In genomic region chr16:33996030-33996429, GRCm38 (mm10) we compare ENCODE assay signal across 8 mouse cellular contexts. TPM values are rescaled to one million over a fixed set of nuclear protein-coding genes. Genes with fewer than 3 reads are reported as not detected.
DNase-seq lines count a peak whose midpoint lies in the region; ATAC-seq and TF ChIP-seq lines count a peak whose summit lies in the region.

No protein-coding gene starts in this region.

- H3K27ac ChIP-seq in intestine, embryonic 14.5 days (ENCODE audit: low read depth): no peak overlapping the region
- H3K27ac ChIP-seq in intestine, embryonic 15.5 days: no peak overlapping the region
- H3K27ac ChIP-seq in midbrain, embryonic 14.5 days (replicated peaks; ENCODE audit: low read depth, low read length): no peak overlapping the region
- no peak overlapping the region for H3K27ac ChIP-seq in thymus, adult 2 months (ENCODE audit: control insufficient read depth, insufficient read depth, low read length)

- no peak overlapping the region for H3K4me2 ChIP-seq in intestine, embryonic 14.5 days (ENCODE audit: low read length)
- H3K4me2 ChIP-seq in intestine, embryonic 15.5 days (replicated peaks): no peak overlapping the region
- H3K4me2 ChIP-seq in midbrain, embryonic 14.5 days (ENCODE audit: low read length): no peak overlapping the region

- no peaks in the 10 kb centered on the region for H3K36me3 ChIP-seq in intestine, embryonic 14.5 days (ENCODE audit: control insufficient read depth, insufficient read depth, low read length)
- no peaks in the 10 kb centered on the region for H3K36me3 ChIP-seq in intestine, embryonic 15.5 days
- no peaks in the 10 kb centered on the region for H3K36me3 ChIP-seq in C2C12 (ENCODE audit: control insufficient read depth, insufficient read depth)
- H3K36me3 ChIP-seq in midbrain, embryonic 14.5 days (ENCODE audit: control insufficient read depth, insufficient read depth, low read length): peaks cover 6% of the 10 kb centered on the region
- H3K36me3 ChIP-seq in thymus, adult 2 months (ENCODE audit: control insufficient read depth, insufficient read depth, low read length): no peaks in the 10 kb centered on the region

- H3K79me2 ChIP-seq in C2C12 (ENCODE audit: control insufficient read depth, insufficient read depth): no peaks in the 10 kb centered on the region

- CTCF ChIA-PET in Patski (lab: Charles Lee): interaction anchor here (0.6 to 3.2 kb wide), 6 partner anchors 10 to 175 kb away, joined by 3 to 17 read pairs (median 4); no protein-coding TSS in a partner anchor

- H3K9me3 ChIP-seq in intestine, embryonic 14.5 days (ENCODE audit: control insufficient read depth, low read length): no peaks in the 10 kb centered on the region
- no peaks in the 10 kb centered on the region for H3K9me3 ChIP-seq in intestine, embryonic 15.5 days
- no peaks in the 10 kb centered on the region for H3K9me3 ChIP-seq in midbrain, embryonic 14.5 days (ENCODE audit: control insufficient read depth, low read length)

- peak; percentile 79 for DNase-seq in intestine, embryonic 14.5 days (ENCODE audit: low spot score)
- no peak for DNase-seq in Patski (ENCODE audit: low read depth, low spot score)
- DNase-seq in induced T-regulatory cell, adult 2 months (ENCODE audit: low read depth): peak; percentile 81
- DNase-seq in midbrain, embryonic 14.5 days: peak; percentile 84
- DNase-seq in thymus, adult 2 months: peak; percentile 68

- no peak overlapping the region for H3ac ChIP-seq in C2C12 (ENCODE audit: control insufficient read depth, insufficient read length, low read depth)

- no peaks in the 10 kb centered on the region for H3K4me1 ChIP-seq in intestine, embryonic 14.5 days (replicated peaks; ENCODE audit: control insufficient read depth, insufficient read depth, low read length)
- H3K4me1 ChIP-seq in intestine, embryonic 15.5 days (replicated peaks): no peaks in the 10 kb centered on the region
- H3K4me1 ChIP-seq in midbrain, embryonic 14.5 days (ENCODE audit: control insufficient read depth, insufficient read depth, low read length): no peaks in the 10 kb centered on the region
- H3K4me1 ChIP-seq in thymus, adult 2 months (replicated peaks; ENCODE audit: control insufficient read depth, insufficient read depth, low read length): no peaks in the 10 kb centered on the region

- no peak for TF ChIP-seq POLR2A in thymus, adult 2 months (IDR thresholded peaks at IDR 0.05; ENCODE audit: control insufficient read depth, extremely low read depth, insufficient read depth, low read length, poor library complexity)

- H3K27me3 ChIP-seq in intestine, embryonic 14.5 days (replicated peaks; ENCODE audit: control insufficient read depth, insufficient read depth, low read length): no peaks in the 10 kb centered on the region
- H3K27me3 ChIP-seq in intestine, embryonic 15.5 days (replicated peaks): no peaks in the 10 kb centered on the region
- peaks cover 7% of the 10 kb centered on the region for H3K27me3 ChIP-seq in C2C12 (ENCODE audit: control insufficient read depth, insufficient read depth, insufficient read length)
- H3K27me3 ChIP-seq in Patski: no peaks in the 10 kb centered on the region
- no peaks in the 10 kb centered on the region for H3K27me3 ChIP-seq in midbrain, embryonic 14.5 days (ENCODE audit: control insufficient read depth, insufficient read depth, low read length)
- H3K27me3 ChIP-seq in thymus, adult 2 months (ENCODE audit: control insufficient read depth, insufficient read depth, low read length): no peaks in the 10 kb centered on the region

- H3K9ac ChIP-seq in intestine, embryonic 14.5 days (ENCODE audit: low read length): no peak overlapping the region
- no peak overlapping the region for H3K9ac ChIP-seq in intestine, embryonic 15.5 days
- H3K9ac ChIP-seq in midbrain, embryonic 14.5 days (replicated peaks; ENCODE audit: low read length): no peak overlapping the region

- WGBS in intestine, embryonic 14.5 days: 8% methylated on average over 5 of the region's 5 CpGs
- WGBS in intestine, embryonic 15.5 days: 8% methylated on average over 5 of the region's 5 CpGs
- 7% methylated on average over 5 of the region's 5 CpGs for WGBS in midbrain, embryonic 14.5 days
- 7% methylated on average over 5 of the region's 5 CpGs for WGBS in thymus, adult 2 months

- POLR2A ChIA-PET in Patski (lab: Charles Lee): no interaction called here

- no peaks in the 10 kb centered on the region for H3K79me3 ChIP-seq in C2C12 (ENCODE audit: low read depth)

- in situ Hi-C loops in Patski (cut with MboI; ENCODE audit: low pct_unique_long_range_greater_than_20kb): no loop called here

- no peak for ATAC-seq in intestine, embryonic 14.5 days (replicated peaks; ENCODE audit: low FRiP score, low TSS enrichment, low read depth)
- ATAC-seq in intestine, embryonic 15.5 days: no peak
- ATAC-seq in Patski: no peak
- ATAC-seq in common myeloid progenitor, adult 5-6 weeks (replicated peaks; ENCODE audit: low read depth, poor library complexity, severe bottlenecking): peak; percentile 87
- peak; percentile 13; the same call in 1 of the 2 replicates for ATAC-seq in midbrain, embryonic 14.5 days (ENCODE audit: low FRiP score, low TSS enrichment)

- TF ChIP-seq CTCF in C2C12 (IDR thresholded peaks at IDR 0.05; ENCODE audit: control insufficient read depth, insufficient read depth, insufficient read length) (peak; percentile 71), Patski (IDR thresholded peaks at IDR 0.05) (peak; percentile 88)
- TF ChIP-seq CTCF in thymus, adult 2 months (IDR thresholded peaks at IDR 0.05; ENCODE audit: borderline replicate concordance, control insufficient read depth, extremely low read depth, insufficient read depth, low read length, poor library complexity): no peak

- no peak overlapping the region for H3K4me3 ChIP-seq in intestine, embryonic 14.5 days (ENCODE audit: low read depth, low read length)
- H3K4me3 ChIP-seq in intestine, embryonic 15.5 days (replicated peaks): no peak overlapping the region
- H3K4me3 ChIP-seq in C2C12 (ENCODE audit: insufficient read depth, poor library complexity, severe bottlenecking): no peak overlapping the region
- no peak overlapping the region for H3K4me3 ChIP-seq in midbrain, embryonic 14.5 days (replicated peaks; ENCODE audit: low read depth, low read length)
- no peak overlapping the region for H3K4me3 ChIP-seq in thymus, adult 2 months (ENCODE audit: control insufficient read depth, insufficient read depth, low read length)

TF ChIP-seq in C2C12, 6 proteins besides CTCF, POLR2A, EP300 and RAD21:
- TF ChIP-seq MAX (IDR thresholded peaks at IDR 0.05) (no peak), FOSL1 (IDR thresholded peaks at IDR 0.05; ENCODE audit: insufficient read depth, low read length, poor library complexity, severe bottlenecking) (no peak), CEBPB (IDR thresholded peaks at IDR 0.05; ENCODE audit: low read depth) (no peak), MYOG (IDR thresholded peaks at IDR 0.05; ENCODE audit: control insufficient read depth, extremely low read depth, insufficient read length) (no peak), USF1 (IDR thresholded peaks at IDR 0.05; ENCODE audit: low read depth) (no peak)

RNA-seq across cellular contexts. Expression of gene Umps, which starts 29.2 kb away (rescaled TPM):
- 71.5 and 76.5 TPM in 2 replicates for polyA plus RNA-seq in intestine, embryonic 14.5 days (2014; fragmentation: Nextera tagmentation; extraction: Ambion mirVana)
- 55.9 and 56.0 TPM in 2 replicates for polyA plus RNA-seq in intestine, embryonic 15.5 days (2015; fragmentation: Nextera tagmentation; extraction: Ambion mirVana)
- polyA plus RNA-seq in C2C12 (2012; fragmentation: generic; extraction: Trizol) (55.6 TPM), Patski (2021) (45.3 TPM)
- 102 TPM in 2 replicates for total RNA-seq in common myeloid progenitor, adult 5-6 weeks (2017)
- polyA plus RNA-seq in midbrain, embryonic 14.5 days (2014; fragmentation: Nextera tagmentation; extraction: Ambion mirVana): 19.7 and 28.4 TPM in 2 replicates
- polyA plus RNA-seq in thymus, adult 2 months (2012; rRNA removed): 14.7 and 18.6 TPM in 2 replicates

Comparison
In these comparisons a context has a peak if more than half of its experiments do, and no peak if none do; other contexts are left out.
1. ATAC-seq: peak in common myeloid progenitor, adult 5-6 weeks (single experiment) and midbrain, embryonic 14.5 days (single experiment); none in intestine, embryonic 14.5 days (single experiment), intestine, embryonic 15.5 days (single experiment) and Patski (single experiment).